Mouse (Mus musculus): ENCODE measurements at regions not wholly inside any gene's neighbourhood (a gene's known extent, or its start where the extent isn't known, plus 50 kb on each side); places are given as distances from the start of the nearest gene placed in this dataset.

GRCm38 (mm10) chr13:102036001-102036400 lies 268.0 kb upstream of the Pik3r1 start:
- TF ChIP-seq CTCF (IDR thresholded peaks at IDR 0.05) (no peak), EP300 (IDR thresholded peaks at IDR 0.05) (no peak)
